Mouse (Mus musculus) gastrocnemius, postnatal 36 days (tissue): ENCODE results near the gene Vwa3a. TPM values are rescaled to one million over a fixed set of nuclear protein-coding genes. Genes with fewer than 3 reads are reported as not detected.
"Not testable (repeated sequence)": the region's sequence is repeated elsewhere in the genome, so short reads cannot be mapped to it uniquely, and the experiment has no call there.

Source experiments
- DNase-seq, 2 experiments: peaks; one replicate each; pipeline ENCODE4 v3.0.0; 2022
- intact Hi-C: fragments of 180-260 bp; cut with DNase I; formaldehyde crosslinking; loops from one replicate; pipeline ENCODE4 v1.15.1; 2025
- long read RNA-seq, 2 experiments: library from polyadenylated mRNA; stranded (forward); transcript quantifications; one replicate each; pipeline ENCODE4 v2.0.0; 2021
- total RNA-seq, 2 experiments: library from RNA; stranded (reverse); gene quantifications; 2 replicates each; pipeline ENCODE4 v1.2.3; 2021

The Vwa3a gene
- 1 to 10 TPM in 1 of 2 experiments, under 1 TPM in 1; 0.26 to 1.7 TPM for total RNA-seq
- long read RNA-seq, experiment 1: 0 reads
- long read RNA-seq, experiment 2: 0 reads

- intact Hi-C loops: no loop called here
- DNase-seq: no peak
Measured at GRCm38 (mm10) chr7:120739018-120739417, at the start of gene Vwa3a. Gene Vwa3a (plus strand): TSS chr7:120739318.

GRCm38 (mm10) chr7:120690634-120691033 is 48.5 kb upstream of the Vwa3a start:
- intact Hi-C loops: loop anchor here (2.0 kb wide), 1 partner anchor 18 kb away; no protein-coding TSS in a partner anchor
- no peak for DNase-seq

GRCm38 (mm10) chr7:120693831-120694375 is 45.2 kb upstream of the Vwa3a start:
- intact Hi-C loops: no loop called here
- no peak for DNase-seq

- DNase-seq: no peak
- intact Hi-C loops: no loop called here
Measured at GRCm38 (mm10) chr7:120695196-120695595, 43.9 kb upstream of the Vwa3a start.

- DNase-seq: no peak
- intact Hi-C loops: no loop called here
Measured at GRCm38 (mm10) chr7:120695641-120696040, 43.5 kb upstream of the Vwa3a start.

- DNase-seq: no peak
- intact Hi-C loops: no loop called here
Measured at GRCm38 (mm10) chr7:120696331-120696730, 42.8 kb upstream of the Vwa3a start.

GRCm38 (mm10) chr7:120699586-120699985 is 39.5 kb upstream of the Vwa3a start:
- DNase-seq: no peak
- intact Hi-C loops: no loop called here

GRCm38 (mm10) chr7:120703888-120704287 is 35.2 kb upstream of the Vwa3a start:
- intact Hi-C loops: no loop called here
- no peak for DNase-seq

GRCm38 (mm10) chr7:120712071-120712470 is 27.0 kb upstream of the Vwa3a start:
- no peak for DNase-seq
- intact Hi-C loops: no loop called here

GRCm38 (mm10) chr7:120713225-120713624 is 25.9 kb upstream of the Vwa3a start:
- DNase-seq: no peak
- intact Hi-C loops: no loop called here

GRCm38 (mm10) chr7:120713951-120714350 is 25.2 kb upstream of the Vwa3a start:
- DNase-seq, intact Hi-C loops: not testable (repeated sequence)

GRCm38 (mm10) chr7:120717261-120717660 is 21.9 kb upstream of the Vwa3a start:
- DNase-seq: no peak
- intact Hi-C loops: no loop called here

- DNase-seq: no peak
- intact Hi-C loops: no loop called here
Measured at GRCm38 (mm10) chr7:120721051-120721450, 18.1 kb upstream of the Vwa3a start.

GRCm38 (mm10) chr7:120721456-120721855 is 17.7 kb upstream of the Vwa3a start:
- no peak for DNase-seq
- intact Hi-C loops: no loop called here

GRCm38 (mm10) chr7:120722063-120722462 is 17.1 kb upstream of the Vwa3a start:
- intact Hi-C loops: no loop called here
- DNase-seq: no peak

GRCm38 (mm10) chr7:120722839-120723278 is 16.3 kb upstream of the Vwa3a start:
- DNase-seq: no peak
- intact Hi-C loops: no loop called here

GRCm38 (mm10) chr7:120727581-120727980 is 11.5 kb upstream of the Vwa3a start:
- intact Hi-C loops: loop anchor here (5.0 kb wide), 1 partner anchor 50 kb away; the partner anchor contains the start of gene Mosmo
- DNase-seq: no peak

GRCm38 (mm10) chr7:120729635-120730034 is 9.5 kb upstream of the Vwa3a start:
- intact Hi-C loops: loop anchor here (5.0 kb wide), 1 partner anchor 52 kb away; the partner anchor contains the start of gene Mosmo
- no peak for DNase-seq

- intact Hi-C loops: no loop called here
- no peak for DNase-seq
Measured at GRCm38 (mm10) chr7:120732906-120733305, 6.2 kb upstream of the Vwa3a start.

GRCm38 (mm10) chr7:120739558-120740101 is 512 bp downstream of the Vwa3a start:
- intact Hi-C loops: no loop called here
- no peak for DNase-seq

- intact Hi-C loops: no loop called here
- DNase-seq: no peak
Measured at GRCm38 (mm10) chr7:120743366-120744351, 4.5 kb downstream of the Vwa3a start.
